Mouse (Mus musculus): ENCODE results near the gene Gm47985.

GRCm38 (mm10) chr1:151178505-151179083, 3.7 kb upstream of the Gm47985 start:
- TF ChIP-seq GATA1 (IDR thresholded peaks at IDR 0.05; ENCODE audit: borderline replicate concordance, low read length) (no peak), FLI1 (IDR thresholded peaks at IDR 0.05; ENCODE audit: low read length) (no peak)

Data from megakaryocyte, embryonic 14.5 days (primary cell).